Mouse (Mus musculus): ENCODE data around the gene Eri3.

DNA sequence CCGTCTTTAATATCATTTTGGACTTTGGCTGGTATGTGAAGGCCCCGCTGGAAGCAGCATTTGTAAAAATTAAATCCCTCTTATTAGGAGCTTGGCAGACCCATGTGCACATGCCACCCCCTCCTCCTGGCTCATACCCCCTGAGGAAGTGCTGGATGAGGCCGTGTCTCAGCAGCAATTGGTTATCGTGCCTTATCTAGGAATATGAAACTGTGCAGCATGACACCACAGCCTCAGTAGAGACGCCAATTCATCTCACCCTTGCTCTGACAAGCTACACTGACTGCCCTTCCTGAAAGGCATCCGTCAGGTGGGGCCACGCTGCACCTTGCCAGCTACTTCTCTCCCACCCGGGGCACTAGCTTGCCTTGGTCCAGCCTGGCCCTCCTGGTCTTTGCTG, 96.3 kb downstream of the Eri3 start:
- TF ChIP-seq CTCF (IDR thresholded peaks at IDR 0.05; ENCODE audit: insufficient read depth, low read depth, low read length) (no peak), POLR2A (IDR thresholded peaks at IDR 0.05; ENCODE audit: insufficient read depth, low read depth, low read length) (no peak)
